Mouse (Mus musculus) ovary, postnatal 10 days (tissue): ENCODE measurements around the gene Ppia.
"Not testable (repeated sequence)": the region's sequence is repeated elsewhere in the genome, so short reads cannot be mapped to it uniquely, and the experiment has no call there.

ENCODE experiments used
- DNase-seq: peaks from one replicate; pipeline ENCODE4 v3.0.0; 2022; ENCODE audit warnings: low spot score

The Ppia gene

DNA sequence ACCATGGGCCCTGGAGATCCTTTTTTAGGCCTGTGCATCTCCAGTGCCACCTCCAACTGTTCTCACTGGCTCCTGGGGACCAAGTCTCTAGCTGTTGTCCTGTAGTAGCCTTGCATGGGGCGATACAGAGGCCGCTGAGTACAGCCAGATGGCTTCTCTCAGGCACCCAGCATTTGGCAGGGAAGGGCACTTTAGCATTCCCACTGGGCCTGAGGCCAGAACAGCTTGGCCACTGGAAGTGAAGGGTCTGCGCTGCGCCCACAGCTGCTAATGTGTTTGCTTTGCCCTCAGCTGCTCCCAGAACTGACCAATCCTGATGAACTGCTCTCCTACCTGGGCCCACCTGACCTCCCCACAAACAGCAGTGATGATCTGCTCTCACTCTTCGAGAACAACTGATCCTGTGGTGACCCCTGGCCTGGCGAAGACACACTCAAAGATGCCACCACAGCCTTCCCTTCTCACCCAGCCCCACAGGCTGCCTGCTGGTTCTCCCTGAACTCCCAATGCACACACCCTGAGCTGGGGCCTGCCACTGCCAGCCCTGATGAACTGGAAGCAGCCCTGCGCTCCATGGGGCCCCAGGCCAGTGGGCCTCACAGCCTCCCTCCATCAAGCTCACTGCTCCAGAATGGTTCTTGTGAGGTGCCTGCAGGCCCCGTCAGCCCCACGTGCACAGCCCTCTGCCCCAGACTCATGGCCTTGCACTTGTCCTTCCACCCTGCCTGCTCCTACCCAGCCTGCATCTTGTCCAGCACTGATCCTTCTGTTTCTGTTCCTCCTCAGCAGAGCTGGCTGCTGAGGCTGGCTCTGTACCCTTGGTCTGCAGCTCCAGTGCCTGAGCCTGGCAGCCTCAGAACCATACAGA lies 10.3 kb upstream of the Ppia start:
- DNase-seq, result no peak

DNA sequence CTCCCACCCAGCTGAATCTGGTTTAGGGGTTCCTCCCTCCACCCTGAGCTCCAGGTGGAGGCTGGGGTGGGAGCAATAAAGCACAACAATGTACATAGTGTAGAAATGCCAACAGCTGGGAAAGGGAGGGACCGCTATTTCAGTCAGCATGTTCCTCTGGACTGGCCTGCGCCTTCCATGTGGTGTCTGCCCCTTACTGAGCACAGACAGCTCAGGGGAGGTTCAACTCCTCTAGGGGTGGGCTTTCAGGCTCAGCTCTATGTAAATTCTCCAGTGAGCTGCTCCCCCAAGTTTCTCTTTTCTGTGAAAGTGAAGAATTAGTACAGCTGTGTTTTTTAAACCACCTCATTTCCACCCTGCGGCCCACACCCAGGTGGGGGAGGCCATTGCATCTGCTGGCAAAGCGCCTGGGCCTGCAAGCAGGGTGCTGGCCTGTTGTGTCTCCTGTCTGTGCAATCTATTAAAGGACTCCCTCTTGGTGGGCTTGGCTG lies 9.6 kb upstream of the Ppia start:
- DNase-seq, result peak; percentile 25

DNA sequence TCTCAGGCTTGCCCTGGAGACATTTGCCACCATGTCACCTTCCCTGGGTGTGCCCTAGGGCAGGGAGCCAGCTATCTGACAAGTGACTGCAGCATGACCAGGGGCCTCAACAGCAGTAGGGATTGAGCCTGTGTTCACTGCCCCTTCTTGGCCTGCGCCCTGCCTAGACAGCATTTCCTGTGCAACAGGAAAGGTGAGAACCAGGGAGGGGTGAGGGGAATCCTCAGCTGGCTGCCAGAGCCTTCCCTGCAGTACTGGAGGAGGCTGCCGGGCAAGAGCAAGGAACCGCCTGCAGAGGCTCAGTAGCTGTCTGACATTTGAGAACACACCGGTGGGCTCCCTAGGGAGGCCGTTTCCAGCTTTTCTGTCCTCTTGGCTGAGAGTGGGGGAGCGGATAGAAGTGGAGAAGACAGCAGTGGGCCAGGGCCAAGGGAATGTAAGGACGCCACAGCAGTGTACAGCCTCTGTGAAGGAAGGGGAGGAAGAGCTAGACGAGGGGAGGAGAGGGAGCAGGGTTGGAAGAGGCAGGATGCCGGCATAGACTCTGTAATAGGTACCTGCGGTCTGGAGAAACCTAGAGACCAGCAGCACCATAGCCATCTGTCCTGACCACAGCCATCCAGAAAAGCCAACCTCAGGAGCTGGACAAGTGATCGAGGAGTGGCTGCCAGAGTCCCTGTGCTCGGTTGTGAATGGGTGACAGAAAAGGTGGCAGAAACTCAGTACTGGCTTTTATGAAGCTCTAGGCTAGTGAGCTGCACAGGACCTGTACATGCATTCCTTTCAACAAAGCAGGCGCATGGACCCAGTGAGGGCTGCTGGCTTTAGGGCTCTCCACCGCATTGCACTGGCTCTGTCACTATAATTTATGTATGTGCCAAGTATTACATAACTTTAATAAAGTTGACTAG lies 8.7 kb upstream of the Ppia start:
- DNase-seq, result no peak

GRCm38 (mm10) chr11:6407162-6407621 lies 8.1 kb upstream of the Ppia start:
- DNase-seq, result no peak

GRCm38 (mm10) chr11:6410050-6410602 lies 5.1 kb upstream of the Ppia start:
- DNase-seq, result no peak

GRCm38 (mm10) chr11:6410755-6411154 lies 4.5 kb upstream of the Ppia start:
- not testable (repeated sequence) for DNase-seq

- peak; percentile 65 for DNase-seq
Observed at GRCm38 (mm10) chr11:6411684-6412083, 3.6 kb upstream of the Ppia start.

DNA sequence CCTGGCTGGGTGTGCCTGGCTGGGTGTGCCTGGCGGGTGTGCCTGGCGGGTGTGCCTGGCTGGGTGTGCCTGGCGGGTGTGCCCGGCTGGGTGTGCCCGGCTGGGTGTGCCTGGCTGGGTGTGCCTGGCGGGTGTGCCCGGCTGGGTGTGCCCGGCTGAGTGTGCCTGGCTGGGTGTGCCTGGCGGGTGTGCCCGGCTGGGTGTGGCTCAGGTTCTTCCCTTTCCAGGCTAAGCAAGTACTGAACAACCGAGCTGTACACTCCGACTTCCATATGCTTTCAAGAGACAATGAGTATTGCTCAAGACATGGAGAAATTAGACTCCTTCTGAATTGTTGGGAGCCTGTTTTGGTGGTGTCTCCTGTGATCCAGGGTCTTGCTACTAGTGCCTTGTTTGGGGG lies 2.0 kb upstream of the Ppia start:
- DNase-seq, result no peak

GRCm38 (mm10) chr11:6415551-6416404 lies 535 bp downstream of the Ppia start:
- peak; percentile 99 for DNase-seq

GRCm38 (mm10) chr11:6416405-6417034 lies 1.3 kb downstream of the Ppia start:
- peak; percentile 24 for DNase-seq

DNA sequence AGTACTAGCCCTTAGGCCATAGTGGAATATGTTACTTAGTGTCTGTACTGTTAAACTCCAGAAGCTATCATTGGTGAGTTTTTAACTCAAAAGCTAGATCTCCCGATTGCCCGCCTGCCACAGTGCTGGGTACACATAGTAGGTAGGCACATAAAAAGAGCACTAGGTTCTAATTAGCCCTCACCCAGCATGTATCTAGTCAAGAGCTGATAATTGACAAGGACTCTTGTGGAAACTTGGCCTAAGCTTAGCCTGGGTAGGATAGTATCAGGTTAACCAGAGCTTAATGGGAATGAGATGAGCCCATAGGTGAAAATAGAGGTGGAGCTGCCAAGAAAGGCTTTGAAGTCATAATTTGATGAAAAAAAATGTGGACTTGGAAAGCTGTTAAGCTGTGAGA lies 1.8 kb downstream of the Ppia start:
- DNase-seq, result no peak

DNA sequence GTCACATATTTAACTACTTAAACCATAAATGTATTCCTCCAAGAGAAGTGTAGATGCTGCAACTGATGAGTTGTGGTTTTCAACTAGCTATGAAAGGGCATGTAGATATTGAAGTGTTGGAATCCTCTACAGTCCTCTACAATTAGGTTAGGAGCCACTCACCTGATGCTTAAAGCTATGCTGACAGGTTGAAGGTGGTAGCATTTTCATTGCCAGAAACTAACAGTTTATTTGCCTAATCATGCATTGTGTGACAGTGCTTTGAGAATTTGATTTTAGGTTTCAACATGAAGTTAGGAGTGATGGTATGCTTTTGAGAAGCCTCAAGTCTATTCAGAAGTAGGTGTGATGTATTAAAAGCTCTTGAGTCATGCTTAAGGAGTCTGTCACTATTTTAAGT lies 2.2 kb downstream of the Ppia start:
- no peak for DNase-seq

DNA sequence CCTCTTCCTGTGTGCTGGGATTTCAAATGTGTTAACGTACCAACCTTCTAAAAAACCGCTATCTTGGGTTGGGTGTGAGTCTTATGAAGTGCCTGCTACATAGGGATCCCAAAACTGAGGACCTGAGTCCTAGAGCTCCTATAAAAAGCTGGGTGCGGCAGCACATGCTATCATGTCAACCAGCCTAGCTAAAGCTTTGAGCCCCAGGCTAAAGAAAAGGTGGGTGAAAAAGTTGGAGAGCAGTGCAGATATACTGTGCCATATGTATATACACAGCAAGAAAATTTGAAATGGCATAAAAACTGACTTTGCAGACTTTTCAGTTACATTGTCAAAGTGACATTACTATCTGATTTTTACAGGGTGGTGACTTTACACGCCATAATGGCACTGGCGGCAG lies 3.5 kb downstream of the Ppia start:
- no peak for DNase-seq

DNA sequence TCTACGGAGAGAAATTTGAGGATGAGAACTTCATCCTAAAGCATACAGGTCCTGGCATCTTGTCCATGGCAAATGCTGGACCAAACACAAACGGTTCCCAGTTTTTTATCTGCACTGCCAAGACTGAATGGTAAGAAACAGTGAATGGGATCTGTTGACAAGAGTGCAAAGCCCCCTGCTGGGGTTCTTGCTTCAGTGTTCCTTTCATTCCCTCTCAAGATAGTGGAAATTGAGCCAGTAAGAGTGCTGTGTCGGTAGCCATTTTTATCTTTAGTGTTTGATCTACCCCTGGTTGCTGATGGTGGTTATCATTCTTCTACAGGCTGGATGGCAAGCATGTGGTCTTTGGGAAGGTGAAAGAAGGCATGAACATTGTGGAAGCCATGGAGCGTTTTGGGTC lies 3.9 kb downstream of the Ppia start:
- not testable (repeated sequence) for DNase-seq

GRCm38 (mm10) chr11:6420283-6420703 lies 5.0 kb downstream of the Ppia start:
- no peak for DNase-seq

DNA sequence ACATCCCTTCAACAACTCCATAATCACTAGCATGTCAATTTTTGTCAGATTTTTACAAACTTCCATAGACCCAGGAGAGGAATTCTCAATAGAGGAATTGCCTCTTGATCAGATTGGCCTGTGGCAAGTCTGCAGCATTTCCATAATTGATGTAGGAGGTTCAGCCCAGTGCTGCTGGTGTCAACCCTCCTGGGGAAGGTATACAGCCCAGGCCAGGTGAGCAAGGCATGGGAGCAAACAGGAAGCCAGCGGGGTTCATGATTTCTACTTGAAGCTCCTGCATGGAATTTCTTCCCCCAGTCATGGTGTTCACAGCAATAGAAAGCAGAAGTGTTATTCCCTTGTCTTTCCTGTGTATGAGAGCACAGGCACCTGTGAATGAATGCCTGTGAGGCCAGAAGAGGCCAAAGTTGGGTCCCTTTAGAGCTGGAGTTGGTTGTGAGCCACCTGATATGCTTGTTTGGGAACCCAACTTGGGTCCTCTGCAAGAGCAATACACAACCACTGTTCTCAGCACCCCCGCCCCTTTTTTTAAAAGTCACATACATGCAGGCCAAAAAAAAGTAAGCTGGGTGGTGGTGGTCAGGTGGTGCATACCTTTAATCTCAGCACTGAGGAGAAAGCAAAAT lies 5.6 kb downstream of the Ppia start:
- DNase-seq, result no peak

DNA sequence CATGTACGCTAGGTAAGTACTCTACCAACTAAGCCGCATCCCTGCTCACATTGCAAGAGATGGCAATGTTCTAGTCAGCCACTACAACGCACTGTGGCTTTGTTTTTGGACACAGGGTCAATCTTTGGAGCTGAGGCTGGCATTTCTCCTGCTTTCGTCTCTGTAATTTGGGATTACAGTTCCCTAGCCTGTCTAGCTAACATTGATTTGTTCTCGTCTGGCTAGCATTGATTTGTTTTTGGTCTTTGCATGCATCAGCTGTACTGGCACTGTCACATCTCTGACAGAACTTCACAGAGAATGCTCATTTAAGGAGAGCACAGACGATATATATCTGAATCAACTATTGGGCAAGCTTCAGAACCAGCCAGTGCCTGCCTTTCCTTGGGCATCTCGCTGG lies 14.9 kb downstream of the Ppia start:
- no peak for DNase-seq

DNA sequence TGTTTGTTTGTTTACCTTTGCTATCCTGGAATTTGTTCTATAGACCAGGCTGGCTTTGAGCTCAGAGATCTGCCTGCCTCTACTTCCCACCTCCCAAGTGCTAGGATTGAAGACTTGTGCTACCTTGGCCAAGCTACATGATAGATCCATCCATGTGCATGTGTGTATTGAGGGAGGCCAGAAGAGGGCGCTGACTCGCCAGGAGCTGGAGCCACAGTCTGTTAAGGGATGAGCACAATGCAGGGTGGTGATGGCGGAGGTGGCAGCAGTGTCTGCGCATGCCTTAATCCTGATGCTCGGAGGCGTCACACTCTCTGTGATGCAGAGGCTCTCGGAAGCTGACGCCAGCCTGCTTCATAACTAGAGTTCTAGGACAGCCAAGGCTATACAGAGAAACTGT lies 21.2 kb downstream of the Ppia start:
- no peak for DNase-seq

DNA sequence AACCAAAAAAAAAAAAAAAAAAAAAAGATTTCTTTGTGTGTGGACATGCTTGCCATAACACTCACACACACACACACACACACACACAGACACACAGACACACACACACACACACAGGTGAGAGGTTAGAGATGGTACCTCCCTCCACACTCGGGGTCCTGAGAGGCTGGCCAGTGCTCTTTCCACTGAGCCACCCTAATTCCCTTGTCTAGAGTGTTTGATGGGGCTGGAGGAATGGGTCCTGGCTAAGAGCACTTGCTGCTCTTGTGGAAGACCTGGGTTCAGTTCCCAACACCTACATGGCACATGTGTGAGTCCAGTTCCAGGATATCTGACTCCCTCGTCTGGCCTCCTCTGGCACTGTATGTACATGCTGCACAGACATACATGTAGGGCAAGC lies 22.4 kb downstream of the Ppia start:
- no peak for DNase-seq

DNA sequence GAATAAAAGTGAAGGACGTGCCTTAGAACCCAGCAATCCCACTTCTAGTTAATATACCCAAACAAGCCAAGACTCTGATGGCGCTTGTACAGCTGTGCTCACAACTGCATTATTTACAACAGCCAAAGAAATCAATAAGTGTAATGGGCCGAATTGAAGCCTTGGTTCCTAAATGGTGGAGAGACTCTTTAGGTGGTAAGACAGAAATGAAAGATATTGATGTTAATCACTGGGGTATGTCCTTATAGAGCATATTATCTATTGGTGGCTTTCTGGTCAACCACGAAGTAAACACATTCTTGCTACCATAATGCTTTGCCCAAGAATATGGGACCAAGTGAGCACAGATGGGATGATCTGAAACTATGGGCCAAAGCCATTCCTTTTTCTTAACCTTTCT lies 24.9 kb downstream of the Ppia start:
- no peak for DNase-seq

DNA sequence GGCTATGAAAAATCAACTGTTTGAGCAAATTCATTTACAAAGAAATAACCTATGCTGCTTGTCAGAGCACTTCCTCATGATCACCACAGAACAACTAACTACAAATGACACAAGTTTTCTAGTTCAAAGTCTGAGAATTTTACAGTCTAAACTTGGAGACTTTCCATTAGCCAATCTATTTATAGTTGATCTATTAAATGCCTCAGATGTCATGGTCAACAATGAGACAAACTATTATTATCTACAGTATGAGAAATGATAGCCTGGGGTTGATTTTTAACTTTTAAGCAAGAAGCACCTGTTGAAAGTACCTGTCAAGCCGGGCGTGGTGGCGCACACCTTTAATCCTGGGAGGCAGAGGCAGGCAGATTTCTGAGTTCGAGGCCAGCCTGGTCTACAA lies 27.3 kb downstream of the Ppia start:
- no peak for DNase-seq
